Mouse (Mus musculus) kidney, postnatal 36 days (tissue): ENCODE measurements around the gene Irf2.

Experiments
- DNase-seq, 2 experiments: peaks; one replicate each; pipeline ENCODE4 v3.0.0; 2021 to 2022; ENCODE audit warnings: mixed read lengths in 2 of 2

Gene Irf2

GRCm38 (mm10) chr8:46811021-46811622 is 71.6 kb downstream of the Irf2 start:
- peak in 1 of 2 experiments; percentile 28 for DNase-seq

DNA sequence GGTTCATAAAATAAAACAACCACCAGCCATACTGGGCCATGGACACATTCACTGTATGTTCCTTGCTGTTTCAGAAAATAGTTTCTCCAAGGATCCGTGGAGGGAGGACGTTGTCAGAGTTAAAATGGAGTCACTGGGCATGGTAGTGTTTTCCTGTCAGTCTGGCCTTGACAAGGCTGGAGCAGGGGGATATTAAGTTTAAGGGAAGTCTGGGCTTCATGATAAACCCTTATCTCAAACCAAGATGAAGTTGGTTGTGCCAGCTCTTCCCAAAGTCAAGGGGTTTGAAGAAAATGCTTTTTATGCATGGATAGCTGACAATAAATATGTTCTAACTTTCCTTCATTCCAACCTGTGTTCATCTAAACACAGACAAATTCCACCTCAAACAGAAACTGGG is 72.4 kb downstream of the Irf2 start:
- no peak for DNase-seq

GRCm38 (mm10) chr8:46812966-46813365 is 73.4 kb downstream of the Irf2 start:
- DNase-seq = no peak

DNA sequence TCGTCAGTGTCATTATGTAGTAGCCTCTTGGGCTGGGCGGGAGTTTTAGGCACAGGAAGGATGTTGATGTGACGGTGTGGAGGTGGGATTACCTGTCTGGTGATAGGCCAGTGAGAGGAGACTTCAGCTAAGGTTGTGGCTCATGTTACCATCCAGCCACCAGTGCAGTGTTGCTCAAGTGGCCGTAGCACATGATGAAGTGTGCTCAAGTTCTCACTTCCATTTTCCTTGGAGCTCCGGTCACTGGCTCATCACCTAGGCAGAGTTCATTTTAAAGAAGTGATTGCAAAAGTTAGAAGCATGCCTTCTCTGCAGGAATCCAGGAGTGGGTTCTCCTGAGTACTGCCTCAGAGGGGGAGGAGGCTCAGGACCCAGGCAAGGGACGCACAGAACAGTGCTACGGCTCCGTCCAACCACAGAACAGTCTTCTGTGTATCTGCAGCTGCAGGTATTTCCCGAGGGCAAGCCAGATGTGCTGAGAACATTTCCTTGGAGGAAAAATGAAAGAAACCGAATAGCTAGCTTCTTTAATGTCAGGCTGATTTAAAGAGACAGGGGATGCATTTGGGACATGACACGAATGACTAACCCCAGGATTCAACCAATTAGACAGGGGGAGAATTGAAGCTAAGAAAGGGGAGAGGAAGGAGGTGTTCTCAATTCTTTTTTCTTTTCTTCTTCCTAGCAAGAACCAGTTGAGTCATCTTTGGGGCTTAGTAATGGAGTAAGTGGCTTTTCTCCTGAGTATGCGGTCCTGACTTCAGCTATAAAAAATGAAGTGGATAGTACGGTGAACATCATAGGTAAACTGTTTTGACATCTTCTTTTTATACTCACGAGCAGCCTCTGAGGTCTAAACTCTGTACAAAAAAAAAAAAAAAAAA is 78.8 kb downstream of the Irf2 start:
- no peak for DNase-seq

DNA sequence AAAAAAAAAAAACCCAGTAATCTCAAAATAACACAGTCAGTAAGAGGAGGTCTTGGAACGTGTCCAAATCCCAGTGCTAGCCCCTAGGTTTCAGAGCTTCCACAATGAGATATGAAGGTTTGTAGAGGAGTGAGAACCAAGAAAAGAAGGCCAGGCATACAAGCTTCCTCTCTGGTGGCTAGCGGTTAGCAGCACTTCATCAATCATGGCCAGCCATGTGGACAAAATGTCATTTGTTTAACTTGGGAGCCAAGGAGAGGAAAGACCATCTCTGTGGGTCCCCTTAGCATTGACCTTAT is 79.4 kb downstream of the Irf2 start:
- DNase-seq = no peak

- DNase-seq = peak in 1 of 2 experiments; percentile 19
These were observed 89.3 kb downstream of the Irf2 start for GRCm38 (mm10) chr8:46828734-46829413.

GRCm38 (mm10) chr8:46829414-46830111 is 90.0 kb downstream of the Irf2 start:
- peak in 1 of 2 experiments; percentile 27 for DNase-seq

DNA sequence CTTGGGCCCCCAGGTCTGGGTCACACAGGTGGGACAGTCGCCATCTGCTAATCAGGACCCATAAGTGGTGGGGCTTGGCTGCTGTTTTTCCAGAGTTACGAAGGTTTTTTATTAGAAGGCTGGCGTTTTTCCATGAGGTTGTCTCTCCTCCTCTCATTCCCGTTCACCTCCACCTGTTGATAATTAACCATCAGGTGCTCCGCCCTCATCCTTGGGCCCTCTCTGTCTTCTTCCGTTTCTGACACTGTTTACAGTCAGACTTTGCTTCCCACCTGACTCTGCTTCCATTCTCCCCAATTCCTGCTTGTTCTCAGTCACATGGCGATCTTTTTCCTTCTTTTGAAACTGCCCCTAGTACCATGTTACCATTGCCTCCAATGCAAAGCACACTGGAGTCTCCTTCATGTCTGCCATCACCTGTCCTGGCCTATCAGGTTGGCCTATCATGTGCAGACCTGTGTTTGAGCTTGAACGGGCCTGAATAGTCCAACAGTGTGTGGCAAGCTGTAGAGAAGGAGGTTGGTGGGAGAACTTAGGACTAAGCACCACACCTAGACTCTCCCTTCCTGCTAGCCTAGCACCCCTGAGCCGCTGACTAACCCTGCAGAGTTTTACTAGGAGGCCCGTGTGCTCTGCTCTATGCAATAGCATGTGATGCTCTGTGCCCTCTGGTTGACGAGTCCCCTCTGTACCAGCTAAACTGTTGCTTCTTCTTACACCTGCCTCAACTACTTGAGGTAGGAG is 90.8 kb downstream of the Irf2 start:
- DNase-seq = peak; percentile 90 to 93

DNA sequence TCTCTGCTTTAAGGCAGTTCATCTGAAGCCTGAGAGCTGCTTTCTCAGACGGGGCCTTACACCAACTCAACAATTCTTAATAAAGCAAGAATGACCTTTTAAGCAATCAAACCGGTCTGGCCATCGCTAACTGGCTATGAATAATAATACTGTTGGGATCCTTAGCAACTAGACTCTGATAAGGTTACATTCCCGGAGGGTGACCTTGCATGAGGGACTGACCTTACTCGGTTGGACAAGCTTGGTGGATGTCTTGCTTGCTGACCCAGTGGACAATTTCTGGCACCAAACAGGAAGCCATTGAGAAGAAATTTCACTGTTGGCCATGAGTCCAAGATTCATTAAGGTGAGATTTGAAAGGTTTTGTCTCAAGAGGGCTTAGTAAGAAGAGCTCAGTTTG is 92.4 kb downstream of the Irf2 start:
- peak in 1 of 2 experiments; percentile 67 for DNase-seq

DNA sequence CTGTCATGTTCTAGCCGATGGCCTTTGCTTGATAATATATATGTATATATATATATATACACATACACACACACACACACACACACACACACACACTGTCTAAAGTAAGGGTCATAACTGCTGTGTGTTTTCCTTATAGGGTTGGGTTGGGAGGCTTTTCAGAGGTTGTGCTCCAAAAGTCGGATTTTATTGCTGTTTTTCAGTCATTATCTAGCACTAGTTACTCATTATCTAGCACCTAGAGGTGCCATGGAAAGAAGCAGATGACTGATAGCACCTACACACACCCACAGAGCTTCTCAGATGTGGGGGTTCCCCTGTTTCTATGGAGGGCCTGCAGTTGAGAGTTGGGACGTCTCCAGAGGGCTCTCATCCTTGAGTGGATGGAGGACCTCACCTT is 92.9 kb downstream of the Irf2 start:
- peak in 1 of 2 experiments; percentile 28 for DNase-seq

GRCm38 (mm10) chr8:46833763-46834162 is 94.2 kb downstream of the Irf2 start:
- DNase-seq = peak in 1 of 2 experiments; percentile 48

GRCm38 (mm10) chr8:46834440-46834839 is 94.9 kb downstream of the Irf2 start:
- no peak for DNase-seq

- DNase-seq = no peak
These were observed 96.6 kb downstream of the Irf2 start for GRCm38 (mm10) chr8:46836011-46836652.

DNA sequence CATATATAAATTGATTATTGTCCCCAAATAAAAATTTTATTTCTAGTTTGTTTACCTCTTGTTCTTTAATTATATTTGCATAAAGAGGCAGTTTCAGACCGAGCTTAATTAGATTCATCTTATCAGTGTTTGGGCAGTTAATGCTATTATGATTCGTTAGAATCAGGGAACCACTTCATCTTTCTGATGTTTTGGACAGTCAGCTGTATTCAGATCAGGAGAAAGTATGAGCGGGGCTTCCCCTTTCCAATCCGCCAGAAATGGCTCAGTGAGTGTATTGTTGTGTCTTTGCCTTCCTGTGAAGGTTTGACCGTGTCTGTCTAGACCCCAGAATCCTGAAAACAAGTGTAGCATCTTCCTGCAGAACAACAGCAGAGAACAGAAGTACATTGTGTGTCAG is 97.4 kb downstream of the Irf2 start:
- DNase-seq = no peak

DNA sequence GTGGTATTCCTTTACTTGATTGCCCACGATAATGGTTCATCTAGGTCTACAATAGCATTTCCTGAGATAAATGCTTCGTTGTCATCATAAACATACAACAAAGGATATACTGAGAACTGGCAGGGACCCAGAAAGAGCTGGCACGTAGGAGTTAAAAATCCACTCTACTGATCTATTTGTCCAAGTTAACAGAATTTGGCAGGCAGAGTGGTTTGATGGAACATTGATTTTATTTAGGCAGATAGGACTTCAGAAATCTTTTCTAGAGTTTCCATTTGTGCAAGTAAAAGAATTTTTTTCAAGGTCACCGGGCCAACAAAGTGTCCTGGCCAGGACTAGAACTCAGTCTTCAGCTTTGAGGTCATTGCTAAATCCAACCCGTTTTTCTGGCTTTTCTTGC is 98.5 kb downstream of the Irf2 start:
- no peak for DNase-seq

DNA sequence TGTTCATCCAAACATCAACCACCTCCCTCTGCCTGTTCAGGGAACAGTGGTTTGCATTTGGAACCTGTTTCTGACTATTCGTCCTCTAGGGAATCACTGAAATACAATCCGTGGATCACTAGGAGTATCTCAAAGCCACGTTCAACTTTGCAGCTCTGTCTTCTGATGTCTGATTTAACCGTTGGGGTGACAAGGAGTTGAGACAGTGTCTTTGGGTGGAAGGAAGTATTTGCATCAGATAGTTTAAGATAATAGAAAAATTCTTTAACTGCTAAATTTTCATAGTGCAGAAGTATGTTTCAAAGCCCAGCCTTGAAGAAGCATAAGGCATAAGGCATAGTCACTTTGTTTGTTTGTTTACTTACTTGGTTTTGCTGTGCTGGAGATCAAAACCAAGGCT is 100.9 kb downstream of the Irf2 start:
- no peak for DNase-seq

DNA sequence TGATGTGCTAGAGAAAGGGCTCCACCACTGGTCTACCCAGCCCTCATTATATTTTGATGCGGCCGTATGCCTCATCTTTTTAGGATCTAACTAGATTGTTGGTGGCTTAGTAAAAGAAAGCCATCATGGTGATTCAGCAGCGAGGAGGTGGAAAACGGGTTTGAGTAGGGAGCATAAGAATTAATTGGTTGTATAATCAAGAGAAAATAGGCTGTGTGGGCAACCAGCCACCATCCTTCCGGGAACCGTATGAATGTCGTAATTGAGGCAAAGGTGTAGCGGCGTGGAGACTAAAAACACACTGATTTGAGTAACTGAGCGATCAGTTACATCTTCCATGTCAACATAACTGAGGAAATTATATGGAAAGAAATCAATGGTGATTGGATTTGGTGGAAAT is 101.3 kb downstream of the Irf2 start:
- DNase-seq = no peak

DNA sequence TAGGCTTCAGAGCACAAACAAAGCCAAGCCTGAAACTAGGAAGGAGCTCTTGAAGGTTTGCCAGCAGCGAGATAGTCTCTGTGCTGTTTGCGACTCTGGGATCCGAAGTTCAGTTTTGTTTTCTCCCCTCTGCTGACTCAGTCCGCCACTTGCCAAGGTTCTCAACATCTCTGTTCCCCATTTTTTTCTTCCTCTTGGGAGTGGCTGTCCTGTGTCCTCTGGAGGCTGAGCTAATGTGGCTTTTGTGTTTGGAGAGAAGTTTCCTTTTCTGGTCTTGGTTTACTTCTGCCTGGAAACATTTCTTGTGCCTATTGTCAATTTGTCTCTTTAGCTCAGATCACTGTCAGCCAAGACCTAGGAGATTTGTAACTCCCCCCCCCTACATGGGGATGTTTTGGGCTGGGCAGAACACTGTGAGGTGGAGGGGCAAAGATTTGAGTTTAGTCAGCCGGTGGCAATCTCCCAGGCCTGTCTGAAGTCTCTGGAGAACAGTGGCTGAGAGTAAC is 103.2 kb downstream of the Irf2 start:
- peak; percentile 92 to 94 for DNase-seq

DNA sequence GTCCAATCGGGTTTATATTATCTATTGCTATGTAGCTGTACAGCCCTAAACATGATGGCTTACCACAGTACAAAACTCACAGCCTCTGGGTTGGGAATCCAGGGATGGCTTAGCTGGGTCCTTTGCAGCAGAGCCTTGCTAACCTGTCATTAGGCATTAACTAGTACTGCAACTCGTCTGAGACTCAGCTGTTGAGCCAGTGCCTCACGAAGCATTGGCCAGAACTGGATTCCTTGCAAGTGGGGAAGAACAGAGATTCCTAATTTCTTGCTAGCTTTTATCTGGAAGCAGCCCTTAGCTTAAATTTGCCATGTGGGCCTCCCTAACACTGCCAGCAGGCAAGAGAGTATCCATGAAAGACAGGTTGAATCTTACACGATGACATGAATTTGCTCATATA is 104.3 kb downstream of the Irf2 start:
- DNase-seq = no peak

DNA sequence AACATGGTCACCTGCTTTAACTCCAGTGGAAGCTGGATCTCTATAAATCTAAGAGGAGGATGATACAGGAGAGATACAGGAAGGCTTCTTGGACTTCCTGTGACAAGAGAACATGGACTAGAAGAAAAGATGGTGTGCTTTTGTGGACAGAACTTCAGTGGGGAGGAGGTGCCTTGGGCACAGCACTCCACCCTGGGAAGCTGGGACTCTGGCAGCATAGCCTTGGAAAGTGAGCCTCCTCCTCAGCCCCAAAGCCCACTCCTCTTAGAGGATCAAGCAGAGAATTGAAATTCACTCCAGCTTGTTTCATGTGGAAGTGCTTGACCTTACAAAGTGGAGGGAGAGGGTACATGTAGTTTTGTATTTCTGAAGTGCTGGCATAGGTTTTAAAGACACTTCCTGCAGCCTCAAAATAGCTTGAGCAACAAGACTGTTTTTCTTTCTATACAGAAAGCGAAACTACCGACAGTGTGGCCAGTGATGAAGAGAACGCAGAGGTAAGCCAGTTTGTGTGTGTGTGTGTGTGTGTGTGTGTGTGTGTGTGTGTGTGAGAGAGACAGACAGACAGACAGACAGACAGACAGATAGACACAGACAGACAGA is 104.9 kb downstream of the Irf2 start:
- DNase-seq = no peak
